Mouse (Mus musculus) gonadal fat pad, adult 2 months (tissue): Measurements from ENCODE around the gene Serpinb6a. TPM values are rescaled to one million over a fixed set of nuclear protein-coding genes. Genes with fewer than 3 reads are reported as not detected.
"Not testable (repeated sequence)": the region's sequence is repeated elsewhere in the genome, so short reads cannot be mapped to it uniquely, and the experiment has no call there.

Experiments used
- DNase-seq: peaks from one replicate; pipeline ENCODE4 v3.0.0-alpha.2; 2012; ENCODE audit warnings: low read depth
- polyA plus RNA-seq: library from polyadenylated mRNA; depleted of rRNA; stranded (reverse); fragments of >200 nt; gene quantifications from 2 replicates; pipeline ENCODE4 v1.2.3, GENCODE M21; 2012

Gene Serpinb6a
- polyA plus RNA-seq, 1 experiment: 57.2 TPM

DNA sequence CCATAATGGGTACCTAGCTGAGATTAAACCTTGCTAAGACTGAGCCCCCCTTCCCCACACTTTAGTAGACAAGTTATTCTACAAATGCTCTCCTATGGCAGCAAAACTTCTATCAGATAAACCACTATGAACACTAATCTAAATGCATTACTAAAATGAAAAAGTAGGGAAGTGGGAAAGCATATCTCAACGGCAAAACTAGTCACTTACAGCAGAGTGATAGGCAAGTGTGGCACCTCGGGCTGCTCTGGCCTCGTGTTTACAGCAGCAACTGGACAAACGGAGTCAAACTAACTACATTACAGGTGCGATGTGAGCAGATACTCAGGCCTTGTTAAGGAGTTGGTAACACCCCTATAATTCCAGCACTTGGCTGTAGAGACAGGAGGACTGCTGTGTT, 13.0 kb downstream of the Serpinb6a start:
- DNase-seq: no peak

GRCm38 (mm10) chr13:33966574-33966973, 36.0 kb downstream of the Serpinb6a start:
- no peak for DNase-seq

DNA sequence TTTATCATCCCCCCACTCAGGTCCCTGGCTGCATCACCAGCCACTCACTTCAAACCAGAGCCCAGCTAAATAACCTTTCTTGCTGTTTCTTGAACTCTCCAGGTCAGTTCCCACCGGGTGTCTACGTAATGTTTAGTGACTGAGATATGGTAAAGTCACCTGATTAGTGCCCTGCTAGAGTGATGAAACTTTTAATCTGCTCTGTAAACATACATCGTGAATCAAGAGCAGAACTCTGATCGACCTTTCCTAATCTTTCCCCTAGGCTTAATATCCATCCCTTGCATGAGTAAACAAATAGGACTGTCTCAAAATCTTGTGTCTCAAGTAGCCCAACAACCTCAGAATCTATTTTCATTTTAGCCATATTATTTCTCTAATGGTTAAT, 36.6 kb downstream of the Serpinb6a start:
- DNase-seq: no peak

GRCm38 (mm10) chr13:33965056-33966024, 37.3 kb downstream of the Serpinb6a start:
- DNase-seq: no peak

DNA sequence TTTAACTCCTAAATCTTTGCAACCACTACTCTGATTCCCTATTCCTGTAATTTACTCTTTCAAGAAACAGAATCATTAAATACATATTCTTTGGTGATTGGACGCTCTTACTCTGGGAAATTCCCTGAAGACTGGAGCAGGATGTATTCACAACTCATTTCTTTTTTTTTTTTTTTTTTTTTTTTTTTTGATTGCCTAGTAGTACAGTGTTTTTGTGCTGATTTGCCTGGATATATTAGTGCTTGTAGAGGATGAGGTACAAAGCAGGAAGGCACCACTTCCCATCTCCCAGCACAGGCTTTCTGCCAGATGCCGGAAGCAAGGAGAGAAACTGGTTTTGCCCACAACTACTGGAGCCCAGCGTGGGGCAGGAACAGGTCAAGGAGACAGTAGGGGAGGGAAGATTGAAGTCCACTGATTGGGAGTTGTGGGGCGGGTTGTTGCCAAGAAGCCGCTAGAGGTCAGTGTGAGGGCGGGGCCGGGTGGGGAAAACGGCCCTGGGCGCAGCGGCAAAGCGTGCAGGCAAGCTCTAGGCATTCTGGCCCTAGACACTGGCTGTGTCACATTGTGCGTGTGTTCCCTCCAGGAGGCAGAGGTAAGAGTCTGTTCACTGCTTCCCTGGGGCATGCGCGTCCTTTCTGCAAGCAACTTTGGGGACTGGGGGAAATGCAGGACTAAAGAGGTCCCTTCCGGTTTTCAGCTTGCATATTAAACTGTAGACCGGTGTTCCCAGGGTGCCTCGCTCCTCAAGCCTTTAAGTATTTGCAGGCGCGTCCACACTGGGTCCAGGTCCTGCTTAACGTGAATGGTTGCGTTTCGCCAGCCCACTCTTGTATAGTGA, 38.2 kb downstream of the Serpinb6a start, which contains the start of gene Nqo2:
TSS of gene Nqo2 (plus strand) at position 482 of the 841 bp plus-strand sequence.
- DNase-seq: peak; percentile 37

- no peak for DNase-seq
Observed at GRCm38 (mm10) chr13:33959771-33960170, 42.8 kb downstream of the Serpinb6a start.

DNA sequence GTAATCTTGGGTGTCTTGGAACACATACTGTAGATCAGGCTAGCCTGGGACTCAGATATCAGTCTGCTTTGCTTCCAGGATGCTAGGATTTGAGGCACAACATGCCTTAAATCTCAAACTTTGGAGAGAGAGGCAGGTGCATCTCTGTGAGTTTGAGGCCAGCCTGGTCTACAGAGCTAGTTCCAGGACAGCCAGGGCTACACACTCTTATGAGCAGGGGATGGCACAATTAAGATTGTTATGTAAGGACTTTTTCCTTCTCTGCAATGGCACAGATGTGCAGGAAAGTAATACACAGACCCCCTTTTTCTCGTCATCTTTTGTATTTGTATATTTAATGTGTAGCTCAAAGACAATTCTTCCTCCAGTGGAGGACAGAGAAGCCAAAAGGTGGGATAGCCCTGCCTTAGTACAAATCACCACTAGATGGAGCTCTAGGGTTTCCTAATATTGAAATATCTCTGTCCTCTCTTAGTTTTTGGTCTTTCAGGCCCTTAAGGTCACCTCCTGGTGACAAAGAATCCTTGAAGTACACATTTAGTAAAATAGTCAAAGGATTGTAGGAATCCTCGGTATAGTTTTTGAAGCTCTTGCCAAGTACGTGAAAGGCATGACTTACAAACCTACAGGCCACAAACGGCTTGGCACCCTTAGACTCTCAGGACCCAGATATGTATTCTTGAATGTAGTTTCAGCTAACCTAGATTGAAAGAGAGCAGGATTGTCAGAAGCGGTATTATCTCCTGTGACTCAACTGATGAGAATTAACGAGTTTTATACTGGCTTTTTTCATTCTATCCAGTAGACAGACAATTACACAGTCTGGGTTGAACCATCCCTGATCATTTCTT, 45.8 kb downstream of the Serpinb6a start:
- DNase-seq: no peak

GRCm38 (mm10) chr13:33952947-33953346, 49.6 kb downstream of the Serpinb6a start:
- no peak for DNase-seq

DNA sequence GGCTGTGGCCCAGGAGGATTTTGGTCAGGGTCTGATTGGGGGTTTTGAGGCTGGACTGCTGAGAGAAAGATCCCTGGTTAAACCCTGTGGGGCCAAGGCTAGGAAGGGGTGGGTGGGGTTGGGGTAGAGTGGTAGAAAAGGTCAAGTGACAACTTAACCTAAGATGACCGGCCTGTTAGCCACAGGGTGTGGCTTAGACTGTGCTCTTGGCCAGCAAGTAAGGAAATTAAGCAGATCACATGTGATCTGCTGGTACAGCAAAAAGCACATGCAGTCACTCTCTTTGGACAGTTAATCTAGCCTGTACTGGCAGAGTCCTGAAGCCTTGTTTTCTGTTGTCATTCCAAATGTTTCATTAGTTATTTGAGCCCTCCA, 50.5 kb downstream of the Serpinb6a start:
- DNase-seq: no peak

GRCm38 (mm10) chr13:33951308-33952074, 51.1 kb downstream of the Serpinb6a start:
- DNase-seq: no peak

DNA sequence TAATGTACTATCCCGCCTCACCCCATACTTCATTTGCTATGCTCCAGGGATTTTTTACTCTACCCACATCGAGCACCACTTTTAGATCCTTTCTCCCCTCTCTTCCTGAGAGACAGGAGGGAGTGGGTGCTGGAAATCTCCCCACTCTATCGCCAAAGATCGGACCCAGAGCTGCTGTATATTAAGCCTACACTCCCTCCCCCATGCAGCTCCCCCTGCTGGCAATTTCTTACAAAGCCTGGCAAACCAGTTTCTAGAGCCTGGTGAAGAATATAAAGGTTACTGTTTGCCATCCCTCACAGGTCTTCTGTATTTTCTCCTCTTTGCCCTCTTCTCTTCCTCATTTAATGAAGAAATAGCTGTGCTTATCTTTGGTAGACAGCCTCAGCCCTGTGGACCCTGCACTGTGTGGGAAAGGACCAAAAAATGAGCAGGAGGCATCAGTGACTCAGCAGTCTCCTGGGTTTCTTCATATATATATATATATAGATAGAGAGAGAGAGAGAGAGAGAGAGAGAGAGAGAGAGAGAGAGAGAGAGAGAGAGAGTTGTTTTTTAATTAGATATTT, 60.3 kb downstream of the Serpinb6a start:
- DNase-seq: no peak

GRCm38 (mm10) chr13:33941288-33941808, 61.2 kb downstream of the Serpinb6a start:
- DNase-seq: no peak

GRCm38 (mm10) chr13:33937587-33937986, 65.0 kb downstream of the Serpinb6a start:
- not testable (repeated sequence) for DNase-seq

DNA sequence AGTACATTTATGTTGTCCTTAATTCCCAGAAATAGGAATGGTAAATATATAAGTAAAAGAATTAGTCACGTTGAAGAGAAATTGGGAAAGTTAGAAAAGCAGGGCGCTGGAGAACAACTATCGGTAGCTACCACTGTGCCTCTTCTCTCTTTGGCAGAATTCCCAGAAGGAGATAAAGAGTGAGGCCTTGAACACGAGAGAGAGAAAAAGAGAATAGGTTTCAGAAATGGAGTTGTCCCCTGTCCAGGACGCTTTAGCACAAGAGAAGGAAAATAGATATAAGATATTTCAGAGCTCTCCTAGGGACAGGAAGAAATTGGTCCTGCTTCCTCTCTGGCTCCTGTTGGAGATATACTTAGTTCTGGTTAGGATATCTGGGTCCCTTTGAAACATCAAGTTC, 65.4 kb downstream of the Serpinb6a start:
- DNase-seq: no peak

GRCm38 (mm10) chr13:33935465-33936181, 67.0 kb downstream of the Serpinb6a start:
- no peak for DNase-seq

- DNase-seq: no peak
Observed at GRCm38 (mm10) chr13:33934743-33935142, 67.9 kb downstream of the Serpinb6a start.

DNA sequence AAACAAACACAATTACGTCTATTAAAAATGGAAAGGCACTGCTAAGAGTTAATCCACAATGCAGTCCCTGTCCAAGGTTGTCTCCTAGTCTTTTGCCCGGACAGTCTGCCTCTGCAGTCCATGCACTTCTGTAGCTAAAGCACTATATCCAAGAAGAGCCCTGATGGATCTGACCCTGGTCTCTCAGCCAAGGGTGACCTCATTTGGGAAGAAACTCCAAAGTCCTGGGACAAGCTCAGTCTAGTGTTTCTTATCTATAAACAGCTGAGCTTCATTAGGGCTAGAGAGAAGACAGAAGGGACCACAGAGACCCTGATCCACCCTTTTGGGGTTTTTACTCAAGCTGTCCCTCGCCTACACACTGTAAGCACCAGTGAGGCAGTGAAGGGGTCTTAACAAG, 71.7 kb downstream of the Serpinb6a start:
- DNase-seq: no peak

DNA sequence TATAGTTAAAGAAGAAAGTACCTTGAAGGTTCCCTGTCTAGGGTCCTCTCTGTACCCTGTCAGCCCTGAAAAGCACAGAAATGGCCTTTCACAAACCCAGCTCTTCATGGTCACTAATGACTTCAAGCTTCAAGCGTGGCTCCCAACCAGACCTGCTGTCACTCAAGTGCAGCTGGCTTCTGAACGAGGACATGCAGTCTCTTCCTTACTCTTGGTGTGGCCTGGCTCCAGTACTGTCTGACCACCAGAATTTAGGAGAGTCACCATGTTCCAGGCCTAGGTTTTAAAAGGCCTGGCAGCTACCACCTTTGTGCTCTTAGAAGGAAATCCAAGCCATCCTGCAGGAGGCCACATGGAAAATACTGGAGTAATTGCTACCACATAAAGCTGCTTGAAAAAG, 72.3 kb downstream of the Serpinb6a start:
- no peak for DNase-seq

DNA sequence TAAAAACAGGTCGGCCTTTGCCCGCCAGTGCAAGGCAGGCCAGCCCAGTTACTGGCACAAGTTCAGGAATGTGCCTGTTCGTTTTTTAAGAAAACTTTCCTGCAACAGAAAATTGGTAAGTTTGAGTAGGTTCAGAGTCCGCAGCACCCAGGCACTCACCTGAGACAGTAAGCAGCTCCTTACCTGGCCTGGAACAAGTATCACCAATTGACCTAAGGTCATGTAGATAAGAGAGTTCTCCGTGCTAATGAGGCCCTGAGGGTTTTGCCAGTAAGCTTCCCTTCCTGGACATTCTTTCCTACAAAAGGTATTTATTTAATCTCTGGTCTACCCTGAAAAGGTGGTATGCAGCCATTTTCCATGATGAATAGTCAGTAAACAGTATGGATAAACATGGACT, 80.9 kb downstream of the Serpinb6a start:
- DNase-seq: no peak

DNA sequence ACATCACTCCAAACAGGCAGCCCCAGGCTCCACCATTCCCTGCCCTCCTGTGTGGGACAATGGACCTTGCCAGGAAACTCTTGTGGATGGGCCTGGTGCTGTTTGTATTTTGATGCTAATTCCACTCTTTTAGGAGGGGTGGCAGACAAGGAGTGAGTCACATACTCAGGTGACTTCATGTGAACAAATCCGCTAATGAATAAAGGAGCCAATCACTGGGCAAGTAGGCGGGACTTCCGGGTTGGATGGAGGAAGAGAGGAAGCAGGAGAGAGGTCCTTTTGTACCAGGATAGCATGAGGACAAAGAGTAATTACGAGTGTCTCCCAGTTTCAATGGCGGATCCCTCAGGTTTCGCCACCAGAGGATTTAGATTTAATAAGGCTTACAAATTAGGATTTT, 81.6 kb downstream of the Serpinb6a start:
- DNase-seq: no peak
